Mouse (Mus musculus) liver, embryonic 14.5 days (tissue): ENCODE measurements around the gene Ctcf.

ENCODE experiments used
- CTCF ChIP-seq: IDR thresholded peaks from 2 replicates; pipeline ENCODE4 v1.5.1; 2016; ENCODE audit warnings: antibody characterized with exemption, low read depth, control low read depth
- EP300 ChIP-seq: IDR thresholded peaks from 2 replicates; pipeline ENCODE4 v1.6.1; 2016; ENCODE audit warnings: antibody characterized with exemption, low read depth

- TF ChIP-seq CTCF (no peak), EP300 (no peak)
Observed at GRCm38 (mm10) chr8:105645205-105645604, 8.8 kb downstream of the Ctcf start.
